Mouse (Mus musculus): ENCODE data around the gene Sik3.
"Not testable (repeated sequence)": the region's sequence is repeated elsewhere in the genome, so short reads cannot be mapped to it uniquely, and the experiment has no call there.

Gene Sik3

GRCm38 (mm10) chr9:46061696-46062425, 49.2 kb downstream of the Sik3 start:
- peak; percentile 53 to 61 for DNase-seq

DNA sequence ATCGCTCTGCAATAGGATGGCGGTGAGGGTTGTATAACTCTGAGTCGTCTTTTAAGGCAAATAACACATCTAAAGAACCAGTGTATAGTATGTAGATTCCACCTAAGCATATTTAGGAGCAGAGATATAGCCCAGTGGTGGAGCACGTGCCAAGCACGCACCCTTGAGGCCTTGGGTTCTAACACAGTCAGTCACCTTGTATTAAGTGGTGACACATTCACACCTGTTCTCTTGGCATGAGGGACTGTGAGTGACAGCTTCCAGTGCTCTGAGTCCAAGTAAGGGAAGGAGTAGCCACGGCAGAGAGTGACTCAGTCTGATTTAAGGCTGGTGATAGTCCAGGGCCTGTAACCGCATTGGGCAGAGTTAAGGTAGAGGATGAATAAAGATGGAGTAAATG, 51.7 kb downstream of the Sik3 start:
- DNase-seq, result peak; percentile 47 to 59

DNA sequence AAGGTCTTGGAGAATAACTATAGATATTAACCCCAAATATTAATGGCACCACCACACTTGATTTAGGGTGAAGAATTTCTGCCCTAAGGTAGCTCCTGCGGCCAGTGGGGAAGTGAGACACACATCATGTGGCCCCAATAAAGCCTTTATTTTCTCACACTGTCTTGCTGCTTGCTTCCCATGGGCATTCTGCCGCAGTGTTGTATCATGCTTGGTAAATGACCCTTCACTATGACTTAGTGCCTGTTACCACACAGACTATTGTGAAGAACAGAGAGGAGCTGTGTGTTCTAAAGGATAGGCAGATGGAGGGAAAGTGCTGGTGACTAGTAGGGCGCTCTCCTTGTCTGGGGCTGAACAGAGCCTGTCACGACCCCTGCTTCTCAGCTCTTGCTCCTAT, 54.1 kb downstream of the Sik3 start:
- DNase-seq, result no peak

- DNase-seq, result peak in 1 of 2 experiments; percentile 21
These were observed 55.1 kb downstream of the Sik3 start for GRCm38 (mm10) chr9:46067691-46068090.

DNA sequence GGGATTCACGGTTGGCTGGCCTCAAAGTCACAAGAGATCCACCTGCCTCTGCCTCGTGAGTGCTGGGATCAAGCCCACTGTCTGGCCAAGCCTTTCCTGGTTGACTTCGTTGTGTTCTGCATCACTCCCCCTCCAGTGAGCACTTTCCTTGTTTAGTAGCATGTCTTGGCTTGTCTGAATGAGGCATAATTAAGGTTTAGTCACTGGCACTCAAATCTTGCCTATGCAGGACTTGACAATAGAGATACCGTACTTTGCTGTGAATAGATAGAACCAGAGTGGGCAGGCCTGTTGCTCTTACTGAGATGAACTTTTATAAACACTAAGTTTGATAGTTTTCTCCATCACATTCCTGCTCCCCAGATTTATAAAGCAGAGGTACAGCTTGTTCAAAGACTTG, 56.4 kb downstream of the Sik3 start:
- DNase-seq, result no peak

DNA sequence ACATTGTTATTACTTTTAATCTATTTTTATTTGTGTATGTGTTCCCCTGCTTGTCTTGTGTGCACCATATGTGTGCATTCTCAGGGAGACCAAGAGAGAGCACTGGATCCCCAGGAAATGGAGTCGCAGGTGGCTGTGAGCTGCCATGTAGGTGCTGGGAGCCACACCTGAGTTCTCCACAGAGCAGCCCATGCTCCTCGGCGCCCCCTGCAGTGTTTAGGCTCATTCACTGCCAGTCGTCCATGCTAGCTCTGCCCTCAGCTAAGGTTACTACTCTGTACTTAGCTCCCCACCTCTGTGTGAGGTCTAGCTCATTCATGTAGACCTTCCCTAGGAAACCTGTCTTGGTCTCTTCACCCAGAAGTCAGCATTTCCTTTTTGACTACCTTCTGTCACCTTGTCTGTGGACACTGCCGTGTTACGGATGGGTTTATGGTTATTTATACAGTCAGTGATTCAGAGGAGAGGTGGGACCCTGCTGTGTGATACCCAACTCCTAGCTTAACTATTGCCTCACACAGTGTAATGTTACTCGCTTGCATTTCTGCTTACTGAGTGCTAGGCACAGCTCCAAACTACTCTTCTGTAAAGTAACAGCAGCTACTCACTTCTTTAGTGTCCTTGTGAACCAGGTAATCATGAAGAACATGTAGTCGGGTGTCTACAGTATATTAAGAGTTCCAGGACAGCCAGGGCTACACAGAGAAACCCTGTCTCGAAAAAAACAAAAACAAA, 59.6 kb downstream of the Sik3 start:
- peak; percentile 41 to 53 for DNase-seq

DNA sequence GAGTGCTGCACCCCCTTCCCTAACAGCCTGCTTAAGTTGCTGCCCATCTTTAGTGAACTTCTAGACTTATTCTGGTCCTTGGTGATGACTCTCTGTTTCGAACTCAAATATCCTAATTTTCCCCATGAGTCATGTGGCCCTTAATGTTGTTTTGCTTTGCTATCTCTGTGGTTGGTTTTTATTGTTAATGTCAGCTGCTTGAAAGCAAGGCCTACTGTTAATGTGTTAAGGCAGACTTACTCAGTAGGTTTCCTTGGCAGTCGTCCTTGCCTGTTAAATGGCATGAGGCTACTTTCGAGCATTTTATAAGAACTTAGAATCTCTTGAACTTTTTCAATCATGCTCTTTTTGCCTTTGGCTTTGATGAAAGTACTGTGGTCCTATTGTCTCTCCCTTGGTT, 60.8 kb downstream of the Sik3 start:
- DNase-seq, result no peak

GRCm38 (mm10) chr9:46075578-46075977, 63.0 kb downstream of the Sik3 start:
- DNase-seq, result no peak

GRCm38 (mm10) chr9:46082381-46082821, 69.8 kb downstream of the Sik3 start:
- DNase-seq, result peak; percentile 45 to 59

- no peak for DNase-seq
These were observed 70.9 kb downstream of the Sik3 start for GRCm38 (mm10) chr9:46083490-46083893.

DNA sequence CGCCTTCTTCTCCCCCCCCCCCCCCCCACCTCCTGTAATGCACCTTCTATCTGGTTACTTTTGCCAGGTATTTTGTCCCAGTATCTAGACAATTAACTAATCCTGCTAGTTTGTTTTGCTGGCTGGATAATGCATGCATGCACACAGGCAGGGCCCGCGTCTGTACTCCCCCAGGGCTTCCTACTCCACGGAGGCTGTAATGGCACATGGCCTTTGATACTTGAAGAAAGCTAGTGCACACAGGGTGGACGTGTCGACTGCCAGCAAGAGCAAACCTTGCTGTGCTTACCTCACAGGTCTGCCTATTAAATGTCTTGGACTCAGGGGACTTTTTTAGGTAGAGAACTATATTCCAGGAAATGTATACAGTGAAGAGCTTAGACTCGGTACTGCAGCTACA, 73.3 kb downstream of the Sik3 start:
- DNase-seq, result no peak

GRCm38 (mm10) chr9:46086826-46087225, 74.2 kb downstream of the Sik3 start:
- DNase-seq, result no peak

DNA sequence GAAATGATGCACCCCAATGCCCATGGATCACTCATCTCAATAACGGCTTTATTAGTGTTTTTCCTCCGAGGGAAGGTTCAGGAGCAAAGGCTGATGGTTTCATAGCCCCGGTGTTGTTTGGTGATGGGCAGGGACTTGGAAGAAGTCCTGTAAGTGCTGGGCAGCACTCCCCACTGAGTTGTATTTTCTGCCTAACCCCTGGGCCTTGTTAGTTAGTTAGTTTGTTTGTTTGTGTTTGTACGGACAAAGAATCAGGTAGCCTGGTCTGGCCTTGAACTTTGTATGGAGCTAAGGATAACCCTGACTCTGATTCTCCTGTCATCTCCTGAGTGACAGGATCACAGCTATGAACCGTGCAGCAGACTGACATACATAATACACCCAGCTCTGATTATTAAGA, 74.8 kb downstream of the Sik3 start:
- DNase-seq, result no peak

DNA sequence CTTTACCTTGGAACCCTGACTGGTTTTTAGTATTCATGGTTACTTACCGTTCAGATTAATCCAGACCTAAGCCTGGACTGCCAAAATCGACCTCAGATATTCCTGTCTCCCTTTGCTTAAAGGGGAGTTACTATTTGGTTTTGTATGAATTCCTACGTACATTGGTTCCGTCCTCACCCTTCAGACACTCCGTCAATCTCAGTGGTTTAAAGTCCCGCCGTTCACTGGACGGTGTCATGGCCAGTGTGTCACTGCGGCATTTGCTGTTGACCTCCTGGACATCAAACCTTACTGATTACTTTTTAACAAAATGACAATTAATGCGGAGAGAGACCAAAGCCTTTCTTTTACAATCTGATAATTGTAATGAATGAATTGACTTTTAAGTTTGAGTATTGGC, 76.1 kb downstream of the Sik3 start:
- DNase-seq, result no peak

DNA sequence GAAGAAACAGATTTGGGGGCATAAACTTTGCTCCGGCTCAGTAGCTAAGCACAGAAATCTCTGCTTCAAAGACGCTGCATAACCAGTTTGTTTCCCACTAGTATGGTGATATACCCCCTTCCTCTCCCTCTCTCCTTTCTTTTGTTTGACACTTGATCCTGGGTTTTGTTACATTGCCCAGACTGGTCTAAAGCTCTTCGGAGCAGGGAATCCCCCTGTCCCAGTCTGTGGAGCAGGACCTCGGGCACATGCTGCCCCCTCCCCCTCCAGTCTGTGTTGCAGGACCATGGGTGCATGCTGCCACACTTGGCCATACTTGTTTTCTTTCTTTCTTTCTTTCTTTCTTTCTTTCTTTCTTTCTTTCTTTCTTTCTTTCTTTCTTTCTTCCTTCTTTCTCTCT, 77.4 kb downstream of the Sik3 start:
- no peak for DNase-seq

GRCm38 (mm10) chr9:46091157-46091556, 78.5 kb downstream of the Sik3 start:
- DNase-seq, result not testable (repeated sequence)

DNA sequence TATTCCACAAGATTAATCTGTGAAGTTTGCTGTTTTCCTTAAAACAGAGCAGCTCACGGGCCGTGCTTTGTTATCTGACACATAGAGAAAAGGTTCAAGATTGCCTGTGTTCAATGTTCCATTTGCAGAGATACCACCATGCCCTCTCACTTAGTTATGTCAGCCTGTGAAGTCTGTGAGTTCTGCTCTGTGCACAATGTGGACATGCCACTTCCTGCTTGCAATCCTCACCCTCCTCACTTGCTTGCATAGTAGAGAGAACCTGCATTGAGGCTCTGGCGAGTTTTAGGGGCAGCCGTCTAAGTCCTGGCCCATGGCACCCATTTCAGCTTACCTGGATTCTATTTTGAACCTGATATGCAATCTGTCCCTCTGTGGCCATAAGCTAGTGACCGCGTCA, 80.0 kb downstream of the Sik3 start:
- DNase-seq, result no peak

GRCm38 (mm10) chr9:46098360-46098985, 85.9 kb downstream of the Sik3 start:
- peak; percentile 69 to 76 for DNase-seq

DNA sequence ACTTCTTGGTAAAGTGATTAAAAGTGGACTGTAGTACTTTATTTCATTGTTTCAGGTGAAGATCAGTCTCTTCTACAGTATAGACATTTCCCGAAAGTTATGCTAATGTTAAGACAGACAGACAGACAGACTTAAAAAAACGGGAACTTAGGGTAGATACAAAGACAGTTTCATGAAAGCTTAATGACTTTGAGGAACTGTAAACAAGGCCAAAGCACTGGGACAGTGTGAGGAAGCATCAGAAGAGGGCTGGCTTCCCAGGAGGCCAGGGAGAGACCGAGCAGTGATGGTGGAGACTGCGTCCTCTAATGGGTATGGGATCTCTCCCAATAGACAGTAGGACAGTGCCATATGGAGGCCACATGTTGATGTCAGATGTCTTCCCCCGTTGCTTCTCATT, 86.5 kb downstream of the Sik3 start:
- DNase-seq, result no peak

DNA sequence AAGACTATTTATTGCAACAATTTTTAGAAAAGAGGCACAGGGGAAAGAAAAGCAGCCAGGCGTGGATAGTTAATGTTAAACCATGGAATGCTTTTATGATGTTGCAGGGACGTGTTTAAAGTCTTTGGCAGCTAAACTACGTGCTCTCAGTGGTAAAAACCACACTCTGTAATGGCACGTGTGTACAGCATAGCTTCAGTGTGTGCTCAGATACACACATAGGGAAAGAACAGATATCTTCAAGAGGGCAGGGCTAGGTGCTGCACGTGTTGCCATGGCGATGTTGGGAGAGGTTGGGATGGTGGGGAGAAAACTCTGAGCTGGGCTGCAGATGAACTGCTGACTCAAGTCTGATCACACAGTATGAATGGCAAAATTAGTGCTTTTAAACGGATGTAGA, 90.5 kb downstream of the Sik3 start:
- DNase-seq, result no peak

GRCm38 (mm10) chr9:46106105-46106504, 93.5 kb downstream of the Sik3 start:
- DNase-seq, result peak in 1 of 2 experiments; percentile 39

GRCm38 (mm10) chr9:46110648-46111047, 98.0 kb downstream of the Sik3 start:
- DNase-seq, result no peak

GRCm38 (mm10) chr9:46111334-46111733, 98.7 kb downstream of the Sik3 start:
- DNase-seq, result no peak

- DNase-seq, result no peak
These were observed 99.6 kb downstream of the Sik3 start for GRCm38 (mm10) chr9:46112246-46112645.

All from cerebellum, postnatal 25 days (tissue).